Mouse (Mus musculus) layer of hippocampus, adult 11-12 months (tissue): ENCODE data around the gene Atxn1.

Experiments used
- DNase-seq: peaks from one replicate; pipeline ENCODE4 v3.0.0; 2022; ENCODE audit warnings: low spot score

Gene Atxn1

GRCm38 (mm10) chr13:45773381-45774168 is 191.2 kb downstream of the Atxn1 start:
- no peak for DNase-seq

GRCm38 (mm10) chr13:45769757-45770156 is 195.1 kb downstream of the Atxn1 start:
- no peak for DNase-seq

GRCm38 (mm10) chr13:45768250-45768649 is 196.6 kb downstream of the Atxn1 start:
- no peak for DNase-seq

- DNase-seq: no peak
Measured at GRCm38 (mm10) chr13:45764354-45764753, 200.5 kb downstream of the Atxn1 start.

- no peak for DNase-seq
Measured at GRCm38 (mm10) chr13:45762278-45762677, 202.5 kb downstream of the Atxn1 start.

GRCm38 (mm10) chr13:45754483-45754882 is 210.3 kb downstream of the Atxn1 start:
- no peak for DNase-seq

GRCm38 (mm10) chr13:45752498-45752897 is 212.3 kb downstream of the Atxn1 start:
- DNase-seq: no peak

- no peak for DNase-seq
Measured at GRCm38 (mm10) chr13:45751231-45751630, 213.6 kb downstream of the Atxn1 start.

GRCm38 (mm10) chr13:45750627-45751026 is 214.2 kb downstream of the Atxn1 start:
- no peak for DNase-seq

GRCm38 (mm10) chr13:45749937-45750336 is 214.9 kb downstream of the Atxn1 start:
- no peak for DNase-seq

GRCm38 (mm10) chr13:45749222-45749621 is 215.6 kb downstream of the Atxn1 start:
- DNase-seq: no peak

GRCm38 (mm10) chr13:45748691-45749090 is 216.1 kb downstream of the Atxn1 start:
- DNase-seq: no peak

GRCm38 (mm10) chr13:45745851-45746773 is 218.7 kb downstream of the Atxn1 start:
- DNase-seq: no peak

- DNase-seq: no peak
Measured at GRCm38 (mm10) chr13:45744803-45745432, 219.9 kb downstream of the Atxn1 start.

GRCm38 (mm10) chr13:45743848-45744247 is 221.0 kb downstream of the Atxn1 start:
- DNase-seq: no peak

- no peak for DNase-seq
Measured at GRCm38 (mm10) chr13:45740369-45740768, 224.4 kb downstream of the Atxn1 start.

GRCm38 (mm10) chr13:45736241-45736640 is 228.6 kb downstream of the Atxn1 start:
- DNase-seq: no peak

GRCm38 (mm10) chr13:45735802-45736201 is 229.0 kb downstream of the Atxn1 start:
- no peak for DNase-seq

- no peak for DNase-seq
Measured at GRCm38 (mm10) chr13:45734531-45734930, 230.3 kb downstream of the Atxn1 start.

- no peak for DNase-seq
Measured at GRCm38 (mm10) chr13:45732590-45732989, 232.2 kb downstream of the Atxn1 start.

- no peak for DNase-seq
Measured at GRCm38 (mm10) chr13:45726917-45727316, 237.9 kb downstream of the Atxn1 start.

- no peak for DNase-seq
Measured at GRCm38 (mm10) chr13:45726181-45726580, 238.6 kb downstream of the Atxn1 start.
